Mouse (Mus musculus): ENCODE results near the gene Tshz2.

Gene Tshz2

DNA sequence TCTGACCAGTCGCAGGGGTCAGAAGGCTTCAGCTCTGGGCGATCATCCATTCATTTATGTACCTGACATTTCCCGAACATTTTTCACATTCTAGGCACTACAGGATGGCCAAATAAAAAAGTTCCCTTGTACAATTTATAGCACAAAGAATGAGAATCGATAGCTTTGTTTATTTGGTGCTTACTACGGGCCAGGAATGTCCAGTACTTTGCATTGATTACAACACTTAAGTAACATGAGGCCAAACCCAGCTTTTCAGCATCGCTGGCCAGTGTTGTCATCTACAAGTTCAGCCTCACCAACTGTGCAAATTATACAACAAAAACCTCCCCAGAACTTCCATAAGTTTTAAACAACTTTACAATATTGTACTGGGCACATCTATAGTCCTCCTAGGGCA, 315.3 kb downstream of the Tshz2 start:
- DNase-seq: no peak

DNA sequence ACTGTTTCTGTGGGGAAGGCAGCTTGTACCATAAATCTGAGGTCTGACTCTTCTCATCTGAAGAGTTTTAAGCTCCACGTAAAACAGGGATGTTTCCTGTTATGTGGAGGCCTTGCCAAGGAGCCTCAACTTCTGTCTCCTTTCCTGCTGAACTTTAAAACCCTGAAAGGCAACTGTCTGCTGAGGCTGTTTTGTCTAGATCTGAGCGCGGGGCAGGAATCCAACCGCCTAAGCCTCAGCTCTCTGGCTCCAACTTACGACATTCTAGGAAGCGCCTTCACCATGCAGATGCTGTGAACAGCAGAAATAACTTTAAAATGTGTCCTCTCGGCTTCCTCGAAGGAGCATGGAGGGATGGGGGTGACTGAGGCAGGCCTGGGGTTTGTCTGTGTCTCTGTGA, 318.2 kb downstream of the Tshz2 start:
- peak; percentile 36 to 48 for DNase-seq

GRCm38 (mm10) chr2:169952981-169953380, 320.2 kb downstream of the Tshz2 start:
- no peak for DNase-seq

- DNase-seq: no peak
Measured at GRCm38 (mm10) chr2:169958736-169959573, 326.1 kb downstream of the Tshz2 start.

GRCm38 (mm10) chr2:169961463-169962230, 328.8 kb downstream of the Tshz2 start:
- DNase-seq: peak in 1 of 2 experiments; percentile 36

DNA sequence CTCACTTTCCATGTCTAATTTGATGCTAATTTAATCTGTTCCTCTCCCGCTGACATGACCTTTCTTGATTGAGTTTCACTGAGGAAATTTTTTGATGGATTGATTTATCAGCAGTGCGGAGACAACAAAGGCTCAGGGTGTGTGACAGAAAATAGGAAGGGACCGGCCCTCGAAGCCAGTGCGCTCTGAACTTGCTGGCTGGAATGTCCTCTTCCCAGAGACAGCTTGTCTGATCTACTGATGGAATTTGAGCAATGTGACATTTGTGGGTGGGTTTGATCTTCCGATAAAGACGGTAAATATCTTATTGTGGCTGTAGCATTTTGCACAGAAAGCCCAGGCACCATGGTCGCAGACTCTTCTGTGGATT, 329.4 kb downstream of the Tshz2 start:
- no peak for DNase-seq

DNA sequence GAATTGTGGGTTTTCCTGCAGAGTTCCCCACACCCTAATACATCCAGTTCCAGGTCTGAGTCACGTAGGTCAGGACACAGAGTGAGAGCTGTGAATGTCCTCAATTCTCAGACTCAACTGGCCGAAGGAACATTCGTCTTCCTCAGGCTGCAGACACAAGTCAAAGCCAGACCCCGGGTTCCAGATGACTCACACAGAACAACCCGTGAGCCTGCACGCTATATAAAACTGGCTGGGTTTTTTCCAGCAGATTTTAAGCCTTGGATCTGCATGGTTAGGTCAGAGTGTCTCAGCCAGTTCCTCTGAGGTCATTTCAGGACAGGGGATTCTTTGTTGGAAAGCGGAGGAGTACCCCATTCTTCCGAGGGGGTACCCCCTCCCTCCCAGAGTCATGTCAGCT, 330.0 kb downstream of the Tshz2 start:
- DNase-seq: no peak

DNA sequence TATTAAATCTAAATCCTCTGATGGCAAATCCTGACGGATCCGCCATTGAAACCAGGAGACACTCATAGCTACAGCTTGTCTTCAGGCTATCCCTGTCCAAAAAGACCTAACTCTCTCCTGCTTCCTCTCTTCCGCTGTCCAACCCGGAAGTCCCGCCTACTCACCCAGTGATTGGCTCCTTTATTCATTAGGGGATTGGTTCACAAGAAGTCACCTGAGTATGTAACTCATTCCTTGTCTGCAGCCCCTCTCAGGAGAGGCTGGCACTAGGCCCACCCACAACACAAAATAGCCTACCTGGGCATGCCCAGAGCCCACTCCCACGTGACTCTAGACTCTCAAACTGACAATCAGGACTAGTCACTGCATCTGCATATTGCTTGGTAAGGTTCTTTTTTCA, 337.7 kb downstream of the Tshz2 start:
- no peak for DNase-seq

DNA sequence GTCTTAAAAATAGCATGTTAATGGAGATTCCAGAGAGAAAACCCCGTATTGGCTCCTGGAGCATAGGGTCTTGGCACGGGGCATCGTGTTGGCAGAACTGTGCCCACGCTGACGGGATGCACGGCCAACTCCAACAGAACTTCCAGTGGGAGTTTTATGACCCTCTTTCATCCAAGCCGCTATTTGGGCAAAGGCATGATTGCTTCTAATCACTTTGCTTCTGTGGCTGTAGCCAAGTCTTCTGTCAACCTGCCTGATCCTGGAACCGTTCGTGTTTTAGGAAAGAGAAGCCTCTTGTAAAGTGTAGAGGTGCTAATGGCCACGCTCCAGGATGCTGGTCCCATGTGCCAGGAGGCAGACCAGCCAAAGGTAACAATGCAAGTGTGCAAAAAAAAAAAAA, 350.1 kb downstream of the Tshz2 start:
- no peak for DNase-seq

GRCm38 (mm10) chr2:169987186-169987585, 354.4 kb downstream of the Tshz2 start:
- DNase-seq: no peak

GRCm38 (mm10) chr2:169989186-169989585, 356.4 kb downstream of the Tshz2 start:
- DNase-seq: no peak

DNA sequence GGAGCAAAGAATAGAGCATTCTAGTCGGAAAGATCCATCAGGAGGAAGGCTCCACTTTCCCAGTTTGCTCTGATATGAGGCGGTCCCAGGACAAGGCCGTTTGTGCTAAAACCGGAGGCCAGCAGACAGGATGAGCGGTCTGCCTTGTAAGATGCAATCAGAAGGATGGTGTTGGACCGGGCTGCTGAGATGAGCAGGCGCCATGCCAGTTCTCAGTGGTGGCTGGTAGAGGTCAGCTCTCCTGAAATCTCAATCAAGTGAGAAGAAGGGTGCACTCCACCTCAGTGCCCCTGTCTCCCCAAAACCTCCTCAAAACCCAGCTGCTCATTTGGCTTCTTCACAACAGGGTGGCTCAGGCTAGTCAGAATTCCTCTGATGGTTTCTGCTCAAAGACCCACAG, 358.2 kb downstream of the Tshz2 start:
- DNase-seq: no peak

DNA sequence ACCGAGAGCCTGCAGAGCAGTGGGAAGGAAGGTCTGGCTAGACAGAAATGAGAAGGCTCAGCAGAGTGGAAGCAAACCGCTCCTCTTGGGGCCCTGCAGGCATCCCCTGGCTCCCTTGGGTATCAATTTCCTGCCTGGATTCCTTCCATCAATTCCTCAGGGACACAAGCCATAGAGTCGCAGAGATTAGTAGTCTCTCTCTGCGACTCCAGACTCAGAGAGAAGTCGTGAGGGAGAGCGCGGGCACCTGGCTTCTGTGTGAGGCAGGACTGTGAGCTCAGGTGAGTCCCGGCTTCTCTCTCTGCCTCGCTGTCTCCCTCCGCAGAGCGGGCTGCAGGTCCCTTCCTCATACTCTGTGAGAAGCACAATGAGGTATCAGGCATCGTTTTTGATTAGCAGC, 363.2 kb downstream of the Tshz2 start:
- DNase-seq: peak; percentile 26 to 40

GRCm38 (mm10) chr2:169996501-169997237, 363.9 kb downstream of the Tshz2 start:
- DNase-seq: peak; percentile 41 to 63

- DNase-seq: no peak
Measured at GRCm38 (mm10) chr2:169997276-169998049, 364.6 kb downstream of the Tshz2 start.

DNA sequence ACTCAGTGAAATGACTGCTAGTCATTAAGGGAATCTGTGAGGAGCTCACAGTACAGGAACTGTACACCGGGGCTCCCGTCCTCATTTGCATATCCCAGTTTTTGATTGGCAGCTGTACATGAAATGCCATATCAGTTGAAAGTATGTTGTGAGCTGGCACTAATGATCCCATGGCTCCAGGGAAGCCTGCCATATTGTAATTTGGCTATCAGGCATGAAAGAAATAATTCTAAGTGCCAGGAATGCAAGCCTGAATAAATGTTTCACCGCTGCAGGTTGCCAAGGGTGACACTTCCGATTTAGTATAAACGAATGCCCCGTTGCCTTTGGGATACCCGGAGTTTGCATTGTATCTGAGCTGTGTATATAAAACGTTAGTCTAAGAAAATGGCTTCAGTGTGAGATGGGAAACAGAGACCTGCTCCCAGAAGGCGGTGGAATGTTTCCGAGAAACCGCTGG, 366.1 kb downstream of the Tshz2 start:
- DNase-seq: peak in 1 of 2 experiments; percentile 31

GRCm38 (mm10) chr2:170002594-170003504, 370.0 kb downstream of the Tshz2 start:
- peak; percentile 35 to 50 for DNase-seq

- no peak for DNase-seq
Measured at GRCm38 (mm10) chr2:170003666-170004065, 370.9 kb downstream of the Tshz2 start.

DNA sequence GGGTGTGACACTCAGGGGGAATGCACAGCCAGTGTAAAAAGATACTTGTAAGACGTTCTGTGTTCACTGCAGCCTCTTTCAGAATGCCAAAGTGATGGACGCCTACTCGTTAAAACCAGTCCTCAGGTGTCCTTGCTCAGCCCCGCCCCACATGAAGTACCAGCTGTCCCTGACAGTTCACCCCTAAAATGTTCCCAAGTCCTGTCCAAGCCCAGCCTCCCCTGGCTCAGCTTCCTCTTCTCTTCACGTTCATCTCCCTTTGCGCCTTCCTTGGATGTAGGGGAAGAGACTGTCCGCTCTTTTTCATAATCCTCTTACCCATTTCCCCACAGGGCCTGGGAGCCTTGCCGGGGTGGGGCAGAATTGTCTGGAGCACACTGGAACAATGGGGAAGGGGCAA, 374.0 kb downstream of the Tshz2 start:
- no peak for DNase-seq

DNA sequence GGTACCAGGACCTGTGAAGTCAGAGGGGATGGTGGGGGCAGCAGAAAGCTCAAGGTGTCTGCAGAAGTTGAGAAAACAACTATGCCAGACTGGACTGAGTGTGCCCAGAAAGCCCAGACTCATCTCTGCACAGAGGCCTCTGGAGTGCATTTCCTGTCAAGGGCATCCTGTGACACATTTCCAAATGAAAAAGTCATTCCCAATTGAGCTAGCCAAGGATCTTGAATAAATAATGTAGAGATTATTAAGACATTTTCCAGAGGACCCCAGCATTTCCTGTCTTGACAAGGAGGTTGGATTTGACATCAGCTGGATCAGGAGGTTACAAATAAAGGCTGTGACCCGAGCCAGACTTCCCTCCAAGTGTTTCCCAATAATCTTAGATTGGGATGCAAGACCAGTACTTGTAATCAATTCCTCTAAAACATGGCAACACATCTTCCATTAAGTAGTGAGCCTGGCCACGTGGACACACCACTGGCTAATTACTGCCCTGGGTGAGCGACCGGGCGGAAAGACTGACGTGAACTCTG, 374.7 kb downstream of the Tshz2 start:
- peak in 1 of 2 experiments; percentile 19 for DNase-seq

- no peak for DNase-seq
Measured at GRCm38 (mm10) chr2:170009729-170010128, 376.9 kb downstream of the Tshz2 start.
